Mouse (Mus musculus) liver, adult 10 weeks (tissue): ENCODE measurements around the gene Gm28961. TPM values are rescaled to one million over a fixed set of nuclear protein-coding genes. Genes with fewer than 3 reads are reported as not detected.

ENCODE experiments used
- polyA plus RNA-seq: library from polyadenylated mRNA; stranded (reverse); fragments of 350-450 nt; fragmentation: Illumina TruSeq; extraction: RNeasy Lipid Tissue Mini Kit (QIAGEN cat#74804); gene quantifications from one replicate; pipeline ENCODE4 v1.2.3, GENCODE M21; 2014; ENCODE audit warnings: low read depth, low replicate concordance

The Gm28961 gene
- not detected for polyA plus RNA-seq

DNA sequence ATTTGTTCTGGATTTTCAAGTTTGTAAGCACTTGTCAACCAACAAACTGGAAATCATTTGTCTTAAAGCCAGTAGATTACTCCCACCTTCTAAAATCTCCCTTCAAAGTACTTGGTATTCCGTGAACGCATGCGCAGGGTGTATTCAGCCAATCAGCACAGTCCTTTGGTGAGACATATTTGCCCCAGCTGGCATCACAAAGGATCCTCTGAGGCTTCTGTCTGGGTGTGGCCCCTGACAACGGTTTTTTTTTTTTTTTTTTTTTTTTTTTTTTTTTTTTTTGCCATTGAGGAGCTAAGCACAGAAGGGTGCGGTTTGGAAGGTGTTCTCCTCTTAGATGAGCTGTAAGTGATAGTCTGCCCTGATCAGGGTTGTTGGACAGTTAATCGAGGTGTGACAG is at the start of gene Gm28961:
Gene Gm28961, plus strand, starts transcription at position 301 of the 400 bp plus-strand sequence.

Other genes with a start within 250 kb of the Gm28961 start
- not detected for gene Gm21943, start 172.0 kb upstream of the Gm28961 start, polyA plus RNA-seq